Mouse (Mus musculus): ENCODE data around the gene Samd9l. TPM values are rescaled to one million over a fixed set of nuclear protein-coding genes. Genes with fewer than 3 reads are reported as not detected.
"Not testable (repeated sequence)": the region's sequence is repeated elsewhere in the genome, so short reads cannot be mapped to it uniquely, and the experiment has no call there.

Samd9l gene
- polyA plus RNA-seq, 1 experiment from 2014 or later, result 0.74 TPM

GRCm38 (mm10) chr6:3397182-3397906 is 2.0 kb downstream of the Samd9l start:
- not testable (repeated sequence) for H3K27ac ChIP-seq (replicated peaks; ENCODE audit: low read depth, low read length); ATAC-seq (replicated peaks; ENCODE audit: insufficient number of reproducible peaks, low FRiP score, low TSS enrichment, low read depth); H3K4me1 ChIP-seq (ENCODE audit: control insufficient read depth, insufficient read depth, low read length); H3K27me3 ChIP-seq (ENCODE audit: control insufficient read depth, insufficient read depth, low read length); H3K36me3 ChIP-seq (replicated peaks; ENCODE audit: control insufficient read depth, insufficient read depth, low read depth, low read length); H3K9me3 ChIP-seq (replicated peaks; ENCODE audit: control insufficient read depth, low read length); H3K9ac ChIP-seq (replicated peaks; ENCODE audit: low read length); H3K4me3 ChIP-seq (ENCODE audit: low read depth, low read length); H3K4me2 ChIP-seq (ENCODE audit: low read depth, low read length); DNase-seq (ENCODE audit: low spot score)
- WGBS, result 85% methylated on average over 5 of the region's 7 CpGs

DNA sequence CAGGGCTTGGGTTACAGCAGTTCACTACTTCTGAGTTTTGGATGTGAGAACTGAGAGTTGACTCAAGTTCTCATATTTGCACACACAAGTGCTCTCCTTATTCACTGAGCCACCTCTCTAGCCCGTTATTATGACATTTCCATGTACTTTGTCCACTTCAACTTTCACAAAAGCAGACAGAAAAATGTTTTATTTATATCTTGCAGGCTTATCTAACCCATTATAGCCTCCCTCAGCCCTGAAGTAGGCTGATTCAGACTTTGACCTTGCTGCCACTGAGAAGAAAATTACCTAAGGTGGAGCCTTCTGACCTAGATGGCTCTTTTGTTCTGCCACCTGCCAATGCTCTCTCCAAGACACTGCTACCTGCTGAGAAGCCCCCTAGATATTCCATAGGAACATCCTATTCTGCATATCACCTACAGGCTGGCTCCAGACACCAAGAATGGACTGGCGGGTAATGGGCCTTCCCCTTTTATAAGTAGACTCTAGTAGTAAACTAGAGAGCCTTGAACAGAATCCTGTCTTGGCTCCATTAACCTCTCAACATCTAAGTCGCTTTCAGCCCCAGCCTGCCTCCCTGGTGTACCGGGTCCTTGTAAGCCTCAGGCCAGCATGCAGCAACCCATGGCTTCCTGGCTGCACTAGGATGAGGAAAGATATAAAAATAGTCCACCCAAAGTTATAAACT is 3.3 kb downstream of the Samd9l start:
- not testable (repeated sequence) for H3K4me2 ChIP-seq (ENCODE audit: low read depth, low read length); H3K27ac ChIP-seq (replicated peaks; ENCODE audit: low read depth, low read length); ATAC-seq (replicated peaks; ENCODE audit: insufficient number of reproducible peaks, low FRiP score, low TSS enrichment, low read depth); H3K36me3 ChIP-seq (replicated peaks; ENCODE audit: control insufficient read depth, insufficient read depth, low read depth, low read length); H3K4me3 ChIP-seq (ENCODE audit: low read depth, low read length); H3K27me3 ChIP-seq (ENCODE audit: control insufficient read depth, insufficient read depth, low read length); H3K9me3 ChIP-seq (replicated peaks; ENCODE audit: control insufficient read depth, low read length); H3K9ac ChIP-seq (replicated peaks; ENCODE audit: low read length); H3K4me1 ChIP-seq (ENCODE audit: control insufficient read depth, insufficient read depth, low read length); DNase-seq (ENCODE audit: low spot score)
- WGBS, result 70% methylated on average over 4 of the region's 4 CpGs

GRCm38 (mm10) chr6:3389995-3390394 is 9.4 kb downstream of the Samd9l start:
- DNase-seq (ENCODE audit: low spot score), result no peak
- 69% methylated on average over 1 of the region's 1 CpGs for WGBS
- Histone ChIP-seq H3K27ac (replicated peaks; ENCODE audit: low read depth, low read length) (no peak overlapping the region), H3K4me1 (ENCODE audit: control insufficient read depth, insufficient read depth, low read length) (no peaks in the 10 kb centered on the region), H3K9ac (replicated peaks; ENCODE audit: low read length) (no peak overlapping the region), H3K36me3 (replicated peaks; ENCODE audit: control insufficient read depth, insufficient read depth, low read depth, low read length) (no peaks in the 10 kb centered on the region), H3K4me2 (ENCODE audit: low read depth, low read length) (no peak overlapping the region), H3K4me3 (ENCODE audit: low read depth, low read length) (no peak overlapping the region), H3K9me3 (replicated peaks; ENCODE audit: control insufficient read depth, low read length) (no peaks in the 10 kb centered on the region), H3K27me3 (ENCODE audit: control insufficient read depth, insufficient read depth, low read length) (no peaks in the 10 kb centered on the region)
- ATAC-seq (replicated peaks; ENCODE audit: insufficient number of reproducible peaks, low FRiP score, low TSS enrichment, low read depth), result no peak

GRCm38 (mm10) chr6:3386565-3386964 is 12.8 kb downstream of the Samd9l start:
- no peak overlapping the region for H3K9ac ChIP-seq (replicated peaks; ENCODE audit: low read length)
- H3K4me3 ChIP-seq (ENCODE audit: low read depth, low read length), result no peak overlapping the region
- H3K4me2 ChIP-seq (ENCODE audit: low read depth, low read length), result no peak overlapping the region
- ATAC-seq (replicated peaks; ENCODE audit: insufficient number of reproducible peaks, low FRiP score, low TSS enrichment, low read depth), result no peak
- 90% methylated on average over 6 of the region's 6 CpGs for WGBS
- no peaks in the 10 kb centered on the region for H3K9me3 ChIP-seq (replicated peaks; ENCODE audit: control insufficient read depth, low read length)
- H3K27ac ChIP-seq (replicated peaks; ENCODE audit: low read depth, low read length), result no peak overlapping the region
- no peaks in the 10 kb centered on the region for H3K4me1 ChIP-seq (ENCODE audit: control insufficient read depth, insufficient read depth, low read length)
- no peak for DNase-seq (ENCODE audit: low spot score)
- H3K36me3 ChIP-seq (replicated peaks; ENCODE audit: control insufficient read depth, insufficient read depth, low read depth, low read length), result no peaks in the 10 kb centered on the region
- H3K27me3 ChIP-seq (ENCODE audit: control insufficient read depth, insufficient read depth, low read length), result no peaks in the 10 kb centered on the region

GRCm38 (mm10) chr6:3384816-3385215 is 14.6 kb downstream of the Samd9l start:
- not testable (repeated sequence) for H3K27ac ChIP-seq (replicated peaks; ENCODE audit: low read depth, low read length); H3K4me1 ChIP-seq (ENCODE audit: control insufficient read depth, insufficient read depth, low read length); H3K9ac ChIP-seq (replicated peaks; ENCODE audit: low read length); ATAC-seq (replicated peaks; ENCODE audit: insufficient number of reproducible peaks, low FRiP score, low TSS enrichment, low read depth); H3K4me3 ChIP-seq (ENCODE audit: low read depth, low read length); DNase-seq (ENCODE audit: low spot score); H3K9me3 ChIP-seq (replicated peaks; ENCODE audit: control insufficient read depth, low read length); H3K27me3 ChIP-seq (ENCODE audit: control insufficient read depth, insufficient read depth, low read length); H3K36me3 ChIP-seq (replicated peaks; ENCODE audit: control insufficient read depth, insufficient read depth, low read depth, low read length); H3K4me2 ChIP-seq (ENCODE audit: low read depth, low read length)

- not testable (repeated sequence) for H3K9ac ChIP-seq (replicated peaks; ENCODE audit: low read length); ATAC-seq (replicated peaks; ENCODE audit: insufficient number of reproducible peaks, low FRiP score, low TSS enrichment, low read depth); H3K4me1 ChIP-seq (ENCODE audit: control insufficient read depth, insufficient read depth, low read length); H3K36me3 ChIP-seq (replicated peaks; ENCODE audit: control insufficient read depth, insufficient read depth, low read depth, low read length); DNase-seq (ENCODE audit: low spot score); H3K9me3 ChIP-seq (replicated peaks; ENCODE audit: control insufficient read depth, low read length); H3K4me3 ChIP-seq (ENCODE audit: low read depth, low read length); H3K27me3 ChIP-seq (ENCODE audit: control insufficient read depth, insufficient read depth, low read length); H3K27ac ChIP-seq (replicated peaks; ENCODE audit: low read depth, low read length); H3K4me2 ChIP-seq (ENCODE audit: low read depth, low read length)
- 20% methylated on average over 1 of the region's 4 CpGs for WGBS
Measured at GRCm38 (mm10) chr6:3384115-3384791, 15.1 kb downstream of the Samd9l start.

- no peaks in the 10 kb centered on the region for H3K36me3 ChIP-seq (replicated peaks; ENCODE audit: control insufficient read depth, insufficient read depth, low read depth, low read length)
- no peaks in the 10 kb centered on the region for H3K27me3 ChIP-seq (ENCODE audit: control insufficient read depth, insufficient read depth, low read length)
- no peak overlapping the region for H3K4me2 ChIP-seq (ENCODE audit: low read depth, low read length)
- DNase-seq (ENCODE audit: low spot score) (no peak), ATAC-seq (replicated peaks; ENCODE audit: insufficient number of reproducible peaks, low FRiP score, low TSS enrichment, low read depth) (no peak)
- H3K4me3 ChIP-seq (ENCODE audit: low read depth, low read length), result no peak overlapping the region
- H3K9ac ChIP-seq (replicated peaks; ENCODE audit: low read length), result no peak overlapping the region
- H3K9me3 ChIP-seq (replicated peaks; ENCODE audit: control insufficient read depth, low read length), result no peaks in the 10 kb centered on the region
- H3K27ac ChIP-seq (replicated peaks; ENCODE audit: low read depth, low read length), result no peak overlapping the region
- 81% methylated on average over 2 of the region's 2 CpGs for WGBS
- no peaks in the 10 kb centered on the region for H3K4me1 ChIP-seq (ENCODE audit: control insufficient read depth, insufficient read depth, low read length)
Measured at GRCm38 (mm10) chr6:3379146-3379545, 20.2 kb downstream of the Samd9l start.

DNA sequence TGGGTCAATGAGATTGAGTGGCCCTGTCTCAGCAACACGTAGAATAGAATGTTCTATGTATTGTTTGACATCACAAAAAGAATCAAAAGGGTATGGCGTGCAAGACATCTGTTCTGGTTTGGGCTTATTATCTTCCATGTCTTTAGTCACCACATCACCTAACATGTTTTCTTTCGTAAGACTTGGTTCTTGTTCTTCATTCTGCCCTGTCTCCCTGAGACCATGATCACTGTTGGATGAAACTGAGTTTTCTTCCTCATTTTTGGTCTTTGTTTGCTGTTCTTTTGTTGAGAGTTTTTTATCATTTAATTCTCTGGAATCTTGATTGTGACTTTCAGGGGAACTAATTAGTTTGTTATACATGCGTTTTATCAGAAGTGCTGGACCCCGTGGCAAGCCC is 22.7 kb downstream of the Samd9l start:
- no peaks in the 10 kb centered on the region for H3K4me1 ChIP-seq (ENCODE audit: control insufficient read depth, insufficient read depth, low read length)
- 91% methylated on average over 5 of the region's 5 CpGs for WGBS
- no peak overlapping the region for H3K4me3 ChIP-seq (ENCODE audit: low read depth, low read length)
- ATAC-seq (replicated peaks; ENCODE audit: insufficient number of reproducible peaks, low FRiP score, low TSS enrichment, low read depth) (no peak), DNase-seq (ENCODE audit: low spot score) (no peak)
- no peaks in the 10 kb centered on the region for H3K36me3 ChIP-seq (replicated peaks; ENCODE audit: control insufficient read depth, insufficient read depth, low read depth, low read length)
- no peak overlapping the region for H3K27ac ChIP-seq (replicated peaks; ENCODE audit: low read depth, low read length)
- no peak overlapping the region for H3K9ac ChIP-seq (replicated peaks; ENCODE audit: low read length)
- H3K27me3 ChIP-seq (ENCODE audit: control insufficient read depth, insufficient read depth, low read length), result no peaks in the 10 kb centered on the region
- H3K9me3 ChIP-seq (replicated peaks; ENCODE audit: control insufficient read depth, low read length), result no peaks in the 10 kb centered on the region
- no peak overlapping the region for H3K4me2 ChIP-seq (ENCODE audit: low read depth, low read length)
